Mouse (Mus musculus): ENCODE measurements at regions not wholly inside any gene's neighbourhood (a gene's known extent, or its start where the extent isn't known, plus 50 kb on each side); places are given as distances from the start of the nearest gene placed in this dataset.

DNA sequence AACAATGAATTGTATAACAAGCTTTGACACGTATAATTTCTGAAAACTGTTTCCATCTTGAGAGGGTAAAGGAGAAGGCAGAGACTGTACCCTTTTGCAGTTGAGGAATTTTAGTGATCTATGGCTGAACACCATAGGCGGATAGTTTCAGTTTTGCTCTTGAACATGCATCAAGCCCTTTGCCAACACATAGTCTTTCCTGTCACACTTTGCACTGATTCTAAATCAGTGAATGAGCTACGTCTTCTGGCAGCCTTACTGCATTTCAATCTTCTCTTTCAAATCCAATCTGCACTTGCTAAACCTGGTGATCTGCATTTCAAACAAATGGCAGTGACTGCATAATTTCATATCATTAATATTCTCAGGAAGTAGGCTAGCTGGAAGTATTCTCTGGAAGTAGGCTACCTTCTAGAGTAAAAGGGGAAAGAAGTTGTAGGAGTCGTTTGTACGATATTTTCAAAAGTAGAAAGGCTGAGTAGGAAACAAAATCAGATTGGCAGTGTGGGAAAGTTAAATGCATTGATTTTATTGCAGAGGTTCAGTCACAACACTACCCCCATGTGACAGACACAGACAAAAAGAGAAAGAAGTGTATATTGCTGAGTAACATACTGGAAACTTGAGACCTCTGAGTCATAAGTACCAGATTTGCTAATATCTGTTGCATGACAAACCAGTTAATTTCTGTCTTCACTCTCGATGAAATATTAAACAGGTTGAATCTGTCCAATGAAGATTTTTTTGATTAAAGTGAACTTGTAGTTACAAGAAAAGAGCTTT, 983.3 kb upstream of the Nr2f1 start:
- Histone ChIP-seq H3K9ac (ENCODE audit: low read length) (no peak overlapping the region), H3K27ac (ENCODE audit: low read length) (no peak overlapping the region), H3K9me3 (replicated peaks; ENCODE audit: control insufficient read depth, low read length) (no peaks in the 10 kb centered on the region), H3K27me3 (ENCODE audit: control insufficient read depth, insufficient read depth, low read length) (no peaks in the 10 kb centered on the region), H3K36me3 (ENCODE audit: control insufficient read depth, insufficient read depth, low read length) (no peaks in the 10 kb centered on the region), H3K4me3 (replicated peaks; ENCODE audit: low read length) (no peak overlapping the region), H3K4me2 (ENCODE audit: low read depth, low read length) (no peak overlapping the region), H3K4me1 (ENCODE audit: control insufficient read depth, insufficient read depth, low read length) (no peaks in the 10 kb centered on the region)
- 79% methylated on average over 6 of the region's 6 CpGs for WGBS
- no peak for ATAC-seq (ENCODE audit: insufficient read depth, low FRiP score)

DNA sequence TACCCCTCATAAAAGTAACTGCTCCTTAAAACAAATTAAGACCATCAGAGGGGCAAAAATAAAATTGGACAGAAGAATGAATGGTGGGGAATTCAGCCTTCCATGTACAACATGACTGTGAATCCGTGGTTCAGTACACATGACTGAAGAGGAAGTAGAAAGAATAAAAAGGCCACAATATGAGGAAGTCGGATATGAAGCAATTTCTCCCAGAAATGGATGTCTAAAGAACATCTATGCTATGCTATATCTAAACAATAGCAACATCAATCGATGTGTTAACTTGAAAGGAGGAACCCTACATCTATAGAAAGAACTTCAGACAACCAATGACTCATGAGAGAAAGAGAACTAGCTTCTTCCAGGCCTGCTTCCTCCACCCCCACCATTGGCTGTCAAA, 959.2 kb upstream of the Nr2f1 start:
- no peaks in the 10 kb centered on the region for H3K4me1 ChIP-seq (ENCODE audit: control insufficient read depth, insufficient read depth, low read length)
- no peak overlapping the region for H3K27ac ChIP-seq (ENCODE audit: low read length)
- no peaks in the 10 kb centered on the region for H3K9me3 ChIP-seq (replicated peaks; ENCODE audit: control insufficient read depth, low read length)
- no peaks in the 10 kb centered on the region for H3K36me3 ChIP-seq (ENCODE audit: control insufficient read depth, insufficient read depth, low read length)
- no peaks in the 10 kb centered on the region for H3K27me3 ChIP-seq (ENCODE audit: control insufficient read depth, insufficient read depth, low read length)
- H3K4me3 ChIP-seq (replicated peaks; ENCODE audit: low read length), result no peak overlapping the region
- H3K9ac ChIP-seq (ENCODE audit: low read length), result no peak overlapping the region
- WGBS, result 73% methylated on average over 3 of the region's 3 CpGs
- no peak for ATAC-seq (ENCODE audit: insufficient read depth, low FRiP score)
- H3K4me2 ChIP-seq (ENCODE audit: low read depth, low read length), result no peak overlapping the region

DNA sequence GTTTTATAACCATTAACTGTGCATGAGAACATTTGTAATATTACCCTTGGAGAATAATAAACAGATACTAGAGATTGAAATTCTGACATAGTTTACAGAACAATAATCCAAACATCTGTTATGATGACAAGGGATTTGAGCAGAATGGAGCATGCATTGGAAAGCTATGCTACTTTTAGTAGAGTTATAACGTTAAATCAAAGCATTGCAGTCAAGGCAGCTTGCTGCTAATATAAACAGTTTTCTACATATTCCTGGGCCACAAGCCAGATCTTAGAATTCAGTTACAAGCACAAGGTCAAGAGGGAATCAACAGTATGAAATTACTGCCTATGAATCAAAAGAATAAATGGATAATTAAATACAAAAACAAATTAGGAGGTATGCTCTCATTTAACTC, 943.3 kb upstream of the Nr2f1 start:
- no peak overlapping the region for H3K4me3 ChIP-seq (replicated peaks; ENCODE audit: low read length)
- no peaks in the 10 kb centered on the region for H3K4me1 ChIP-seq (ENCODE audit: control insufficient read depth, insufficient read depth, low read length)
- H3K27ac ChIP-seq (ENCODE audit: low read length), result no peak overlapping the region
- H3K9ac ChIP-seq (ENCODE audit: low read length), result no peak overlapping the region
- H3K4me2 ChIP-seq (ENCODE audit: low read depth, low read length), result no peak overlapping the region
- ATAC-seq (ENCODE audit: insufficient read depth, low FRiP score), result peak; percentile 82
- no peaks in the 10 kb centered on the region for H3K36me3 ChIP-seq (ENCODE audit: control insufficient read depth, insufficient read depth, low read length)
- WGBS, result 33% methylated on average over 1 of the region's 1 CpGs
- H3K27me3 ChIP-seq (ENCODE audit: control insufficient read depth, insufficient read depth, low read length), result no peaks in the 10 kb centered on the region
- H3K9me3 ChIP-seq (replicated peaks; ENCODE audit: control insufficient read depth, low read length), result no peaks in the 10 kb centered on the region

DNA sequence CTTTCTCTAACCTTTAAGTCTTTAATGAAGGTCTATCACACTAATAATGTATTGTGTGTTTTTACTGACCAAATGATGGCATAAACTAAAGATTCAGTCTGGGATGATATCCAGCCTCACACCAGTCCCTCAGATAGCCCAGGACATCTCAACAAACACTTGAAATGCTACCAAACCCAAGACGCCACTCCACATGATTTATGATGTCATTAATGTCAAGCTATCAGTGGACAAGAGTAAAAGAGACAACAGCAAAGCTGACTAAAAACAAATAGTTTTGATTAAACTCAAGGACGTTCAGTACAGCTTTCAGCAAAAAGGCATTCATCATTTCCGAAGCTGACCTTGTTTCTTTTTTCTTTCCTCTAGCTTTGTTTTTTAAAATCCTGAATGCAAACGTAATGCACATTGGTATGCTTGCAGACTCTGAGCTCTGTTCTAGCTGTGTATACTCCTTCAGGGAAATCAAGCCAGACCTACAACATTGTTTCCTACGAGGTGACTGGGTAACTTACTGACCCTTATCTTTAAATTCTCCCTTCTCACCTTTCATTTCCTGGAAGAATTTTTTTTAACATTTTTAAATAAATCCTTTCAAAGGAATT, 941.9 kb upstream of the Nr2f1 start:
- no peaks in the 10 kb centered on the region for H3K36me3 ChIP-seq (ENCODE audit: control insufficient read depth, insufficient read depth, low read length)
- no peaks in the 10 kb centered on the region for H3K4me1 ChIP-seq (ENCODE audit: control insufficient read depth, insufficient read depth, low read length)
- no peak overlapping the region for H3K4me2 ChIP-seq (ENCODE audit: low read depth, low read length)
- no peaks in the 10 kb centered on the region for H3K9me3 ChIP-seq (replicated peaks; ENCODE audit: control insufficient read depth, low read length)
- no peak for ATAC-seq (ENCODE audit: insufficient read depth, low FRiP score)
- no peak overlapping the region for H3K27ac ChIP-seq (ENCODE audit: low read length)
- no peaks in the 10 kb centered on the region for H3K27me3 ChIP-seq (ENCODE audit: control insufficient read depth, insufficient read depth, low read length)
- no peak overlapping the region for H3K9ac ChIP-seq (ENCODE audit: low read length)
- WGBS, result 19% methylated on average over 5 of the region's 5 CpGs
- H3K4me3 ChIP-seq (replicated peaks; ENCODE audit: low read length), result no peak overlapping the region

DNA sequence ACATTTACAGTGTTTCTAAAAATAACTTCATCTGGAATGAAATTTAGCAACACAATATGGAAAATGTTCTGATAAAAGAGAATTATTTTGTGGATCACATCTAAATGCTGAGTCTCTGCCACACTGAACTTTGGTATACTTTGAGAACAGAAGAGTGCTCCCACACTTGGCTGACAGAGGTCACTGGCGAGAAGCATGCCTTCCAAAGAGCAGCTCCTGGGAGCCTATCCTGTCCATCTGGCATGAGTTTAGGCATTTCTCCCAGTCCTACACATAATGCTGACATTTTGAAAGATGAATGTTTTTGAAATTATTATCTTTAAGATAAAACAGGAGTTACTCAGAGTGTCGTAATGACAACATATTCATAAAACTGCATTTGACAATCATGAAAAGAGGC, 939.2 kb upstream of the Nr2f1 start:
- WGBS, result 49% methylated on average over 2 of the region's 2 CpGs
- no peak for ATAC-seq (ENCODE audit: insufficient read depth, low FRiP score)
- no peaks in the 10 kb centered on the region for H3K4me1 ChIP-seq (ENCODE audit: control insufficient read depth, insufficient read depth, low read length)
- H3K4me2 ChIP-seq (ENCODE audit: low read depth, low read length), result no peak overlapping the region
- no peaks in the 10 kb centered on the region for H3K27me3 ChIP-seq (ENCODE audit: control insufficient read depth, insufficient read depth, low read length)
- H3K4me3 ChIP-seq (replicated peaks; ENCODE audit: low read length), result no peak overlapping the region
- no peak overlapping the region for H3K27ac ChIP-seq (ENCODE audit: low read length)
- no peak overlapping the region for H3K9ac ChIP-seq (ENCODE audit: low read length)
- H3K36me3 ChIP-seq (ENCODE audit: control insufficient read depth, insufficient read depth, low read length), result no peaks in the 10 kb centered on the region
- H3K9me3 ChIP-seq (replicated peaks; ENCODE audit: control insufficient read depth, low read length), result no peaks in the 10 kb centered on the region

DNA sequence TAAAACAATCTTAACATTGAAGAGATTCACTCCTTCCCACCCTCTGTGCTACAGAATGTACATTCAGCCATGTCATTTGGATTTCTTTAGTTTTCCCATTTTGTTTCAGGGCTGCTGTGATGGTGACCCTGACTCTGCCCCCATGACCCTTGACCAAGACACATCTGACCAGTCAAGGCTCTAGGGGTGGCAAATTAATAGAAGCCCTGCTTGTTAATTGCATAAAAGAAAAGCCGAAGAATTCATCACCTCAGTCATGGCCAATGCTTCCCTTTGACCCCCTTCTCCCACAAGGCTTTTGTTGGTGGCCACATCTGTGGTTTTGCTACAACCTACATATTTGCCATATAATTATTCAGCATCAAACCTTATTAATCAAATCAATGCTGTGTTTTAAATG, 937.2 kb upstream of the Nr2f1 start:
- Histone ChIP-seq H3K9ac (ENCODE audit: low read length) (no peak overlapping the region), H3K4me1 (ENCODE audit: control insufficient read depth, insufficient read depth, low read length) (no peaks in the 10 kb centered on the region), H3K9me3 (replicated peaks; ENCODE audit: control insufficient read depth, low read length) (no peaks in the 10 kb centered on the region), H3K36me3 (ENCODE audit: control insufficient read depth, insufficient read depth, low read length) (no peaks in the 10 kb centered on the region), H3K27ac (ENCODE audit: low read length) (no peak overlapping the region), H3K4me3 (replicated peaks; ENCODE audit: low read length) (no peak overlapping the region), H3K27me3 (ENCODE audit: control insufficient read depth, insufficient read depth, low read length) (no peaks in the 10 kb centered on the region), H3K4me2 (ENCODE audit: low read depth, low read length) (no peak overlapping the region)
- no peak for ATAC-seq (ENCODE audit: insufficient read depth, low FRiP score)
- WGBS, result 93% methylated on average over 1 of the region's 1 CpGs
